Mouse (Mus musculus) liver, embryonic 14.5 days (tissue): ENCODE data around the gene Nup62cl.

Experiments
- CTCF ChIP-seq: IDR thresholded peaks from 2 replicates; pipeline ENCODE4 v1.5.1; 2016; ENCODE audit warnings: antibody characterized with exemption, low read depth, control low read depth
- EP300 ChIP-seq: IDR thresholded peaks from 2 replicates; pipeline ENCODE4 v1.6.1; 2016; ENCODE audit warnings: antibody characterized with exemption, low read depth

DNA sequence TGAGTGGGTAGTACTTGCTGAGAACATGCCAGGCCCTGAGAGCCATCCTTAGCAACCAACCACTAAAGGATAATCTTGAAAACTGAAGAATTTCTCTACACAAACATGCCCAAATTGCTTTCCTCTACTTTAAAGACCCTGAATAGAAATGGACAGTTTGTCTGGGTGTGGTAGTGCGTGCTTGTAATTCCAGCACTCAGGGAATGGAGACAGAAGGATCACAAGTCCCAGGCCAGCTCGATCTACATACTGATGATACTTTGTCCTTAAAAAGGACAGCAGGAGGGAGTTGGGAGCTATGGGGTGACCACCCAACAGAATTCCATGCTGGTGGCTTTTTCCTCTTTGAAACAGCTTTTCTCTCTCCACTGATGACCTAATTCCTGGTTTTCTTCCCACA is 31.6 kb upstream of the Nup62cl start:
- TF ChIP-seq CTCF (no peak), EP300 (no peak)
